Mouse (Mus musculus) intestine, postnatal 0 days (tissue): ENCODE data around the gene Tbcb. TPM values are rescaled to one million over a fixed set of nuclear protein-coding genes. Genes with fewer than 3 reads are reported as not detected.
"Not testable (repeated sequence)": the region's sequence is repeated elsewhere in the genome, so short reads cannot be mapped to it uniquely, and the experiment has no call there.

Source experiments
- ATAC-seq: fragments of 200-750 bp; cut with Nextera tagmentation; 2 replicates; pipeline ENCODE4 v1.8.0; 2017; ENCODE audit warnings: mild to moderate bottlenecking, moderate TSS enrichment, moderate library complexity
- H3K27ac ChIP-seq: fragments of 300-500 bp; sonication (generic); 2 replicates; pipeline ENCODE4 v1.5.1; 2014; ENCODE audit warnings: mild to moderate bottlenecking, low read depth, low read length, moderate library complexity
- H3K27me3 ChIP-seq: fragments of 300-500 bp; sonication (generic); replicated peaks from 2 replicates; pipeline ENCODE4 v1.6.1; 2014; ENCODE audit warnings: low read length, mixed read lengths; ENCODE audit not compliant: control insufficient read depth, insufficient read depth
- H3K36me3 ChIP-seq: fragments of 300-500 bp; sonication (generic); 2 replicates; pipeline ENCODE4 v1.6.1; 2014; ENCODE audit warnings: mild to moderate bottlenecking, moderate library complexity; ENCODE audit not compliant: control insufficient read depth, insufficient read depth
- H3K4me1 ChIP-seq: fragments of 300-500 bp; sonication (generic); replicated peaks from 2 replicates; pipeline ENCODE4 v1.6.1; 2014; ENCODE audit warnings: antibody characterized with exemption, low read length, mixed read lengths; ENCODE audit not compliant: control insufficient read depth, insufficient read depth
- H3K4me2 ChIP-seq: fragments of 300-500 bp; sonication (generic); replicated peaks from 2 replicates; pipeline ENCODE4 v1.6.1; 2014; ENCODE audit warnings: low read depth, mild to moderate bottlenecking, moderate library complexity
- H3K4me3 ChIP-seq: fragments of 300-500 bp; sonication (generic); 2 replicates; pipeline ENCODE4 v1.5.1; 2014; ENCODE audit warnings: low read depth, low read length
- H3K9ac ChIP-seq: fragments of 300-500 bp; sonication (generic); 2 replicates; pipeline ENCODE4 v1.6.1; 2014; ENCODE audit warnings: mild to moderate bottlenecking, low read depth, low read length
- H3K9me3 ChIP-seq: fragments of 300-500 bp; sonication (generic); 2 replicates; pipeline ENCODE4 v1.6.1; 2016; ENCODE audit warnings: mixed run types; ENCODE audit not compliant: control insufficient read depth
- CTCF ChIP-seq: sonication (generic); IDR thresholded peaks from 2 replicates; pipeline ENCODE4 v1.5.1; 2016; ENCODE audit warnings: low read depth, mild to moderate bottlenecking, control low read depth, antibody characterized with exemption, moderate library complexity
- WGBS: fragments of 180-500 bp; shearing (Covaris S2); extraction: QIAGEN DNeasy Blood & Tissue Kit; methylation state at CpG from one replicate; pipeline ENCODE4 v1.1.7; 2014; 5-methylcytosine and 5-hydroxymethylcytosine counted together
- polyA plus RNA-seq: library from polyadenylated mRNA; unstranded; fragments of >200 nt; fragmentation: Nextera tagmentation; extraction: Ambion mirVana; gene quantifications from 2 replicates; pipeline ENCODE4 v1.2.1, GENCODE M21; 2015

Gene Tbcb
- polyA plus RNA-seq, 1 experiment from 2014 or later: 160 TPM

DNA sequence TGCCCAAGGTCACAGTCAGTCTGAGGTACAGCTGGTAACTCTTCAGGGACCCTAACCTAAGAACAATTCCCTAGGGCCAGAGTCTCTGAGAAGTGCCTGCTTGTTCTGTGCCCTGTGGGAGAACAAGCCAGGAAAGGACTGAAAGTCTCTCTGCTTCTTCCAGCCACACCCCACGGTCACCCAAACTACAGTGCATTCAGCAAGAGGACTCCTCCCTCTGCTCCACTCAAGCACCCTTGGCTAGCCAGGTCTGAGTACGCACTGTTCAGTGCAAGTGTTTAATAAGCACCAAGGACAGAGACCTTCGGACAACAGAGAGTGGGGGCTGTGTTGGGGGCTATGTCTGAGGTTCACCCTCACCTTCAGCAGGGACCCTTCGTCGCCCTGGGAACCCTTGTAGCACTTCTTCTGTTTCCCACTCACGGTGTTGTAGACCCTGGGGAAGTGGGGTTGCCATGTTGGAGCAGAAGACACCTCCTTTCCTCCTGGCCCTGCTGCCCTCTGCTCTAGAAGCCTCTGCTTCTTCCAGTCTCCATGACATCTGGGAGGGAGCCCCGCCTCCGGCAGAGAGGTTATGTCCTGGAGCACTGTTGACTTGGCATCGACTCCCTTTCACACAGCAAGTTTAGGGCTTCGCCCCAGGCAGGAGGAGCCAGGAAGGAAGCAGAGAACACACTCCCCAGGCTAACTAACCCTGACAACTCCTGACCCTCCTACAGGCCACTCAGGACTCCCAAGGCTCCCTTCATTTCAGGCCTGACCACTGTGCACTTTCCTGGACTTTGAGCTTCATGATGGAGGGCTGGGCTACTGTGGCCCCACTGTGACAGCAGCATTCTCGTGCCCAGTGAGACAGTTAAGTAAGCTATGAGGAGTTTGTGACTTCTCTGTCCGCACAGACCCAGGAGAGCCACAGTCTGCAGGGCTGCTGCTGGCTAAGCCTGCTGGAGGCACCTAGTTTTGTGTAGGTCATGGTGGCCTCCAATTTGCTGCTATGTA, 20.2 kb upstream of the Tbcb start:
- ATAC-seq: peak; percentile 81
- 64% methylated on average over 12 of the region's 12 CpGs for WGBS

DNA sequence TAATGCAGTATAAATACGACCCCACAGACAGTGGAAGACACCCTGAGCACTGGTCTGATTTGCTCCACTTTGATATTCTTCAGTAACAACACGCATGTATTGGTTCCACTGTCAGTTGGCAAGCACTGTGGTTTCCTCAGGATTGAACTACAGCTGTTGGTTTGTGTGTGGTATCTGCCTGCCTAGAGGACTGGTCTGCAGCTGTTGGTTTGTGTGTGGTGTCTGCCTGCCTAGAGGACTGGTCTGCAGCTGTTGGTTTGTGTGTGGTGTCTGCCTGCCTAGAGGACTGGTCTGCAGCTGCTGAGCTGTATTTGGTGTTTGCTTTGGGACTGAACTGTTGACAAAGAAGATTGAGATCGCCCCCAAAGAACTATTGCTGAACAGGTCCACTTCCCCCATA, 5.3 kb upstream of the Tbcb start:
- peaks cover 25% of the 10 kb centered on the region; the same call in 1 of the 2 replicates for H3K36me3 ChIP-seq
- not testable (repeated sequence) for H3K27me3 ChIP-seq, H3K4me2 ChIP-seq, ATAC-seq, H3K9me3 ChIP-seq, H3K9ac ChIP-seq, H3K4me1 ChIP-seq, H3K4me3 ChIP-seq, H3K27ac ChIP-seq
- 71% methylated on average over 3 of the region's 3 CpGs for WGBS

More for the DNA sequence above, 20.2 kb upstream of the Tbcb start:
- Histone ChIP-seq H3K27ac (peak overlapping the region; percentile 46), H3K9me3 (no peaks in the 10 kb centered on the region), H3K4me3 (no peak overlapping the region), H3K4me1 (peaks cover 2% of the 10 kb centered on the region; the same call in 1 of the 2 replicates), H3K36me3 (no peaks in the 10 kb centered on the region; the same call in 1 of the 2 replicates), H3K27me3 (no peaks in the 10 kb centered on the region), H3K9ac (no peak overlapping the region; the same call in 1 of the 2 replicates), H3K4me2 (no peak overlapping the region)
- TF ChIP-seq CTCF: no peak; the same call in 1 of the 2 replicates

DNA sequence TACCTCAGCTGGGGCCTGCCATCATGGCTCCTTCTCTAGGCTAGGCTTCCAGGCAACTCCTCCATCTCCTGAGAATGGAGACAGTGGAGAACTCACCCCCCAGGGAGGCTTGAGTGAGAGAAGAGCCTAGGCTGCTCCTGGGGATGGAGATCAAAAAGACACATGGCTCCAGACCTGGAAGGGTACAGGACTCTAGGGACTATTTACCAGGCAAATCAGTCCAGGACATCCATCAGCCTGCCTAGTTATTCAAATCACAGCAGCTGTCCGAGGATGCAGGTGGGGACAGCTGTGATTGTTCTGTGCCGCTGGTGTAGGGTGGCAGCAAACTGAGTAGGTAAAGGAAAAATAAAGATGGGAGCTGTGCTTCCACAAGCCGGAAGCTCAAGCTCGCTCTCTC, 3.6 kb upstream of the Tbcb start, which contains the start of gene Ovol3:
TSS of gene Ovol3 (minus strand) at position 101 of the 400 bp plus-strand sequence.
- Histone ChIP-seq H3K27me3 (no peaks in the 10 kb centered on the region), H3K9me3 (no peaks in the 10 kb centered on the region), H3K4me1 (no peaks in the 10 kb centered on the region; the same call in 1 of the 2 replicates), H3K4me2 (no peak within 1 kb of the TSS), H3K36me3 (peaks cover 14% of the 10 kb centered on the region; the same call in 1 of the 2 replicates), H3K27ac (no peak within 1 kb of the TSS), H3K4me3 (no peak within 1 kb of the TSS), H3K9ac (no peak within 1 kb of the TSS)
- TF ChIP-seq CTCF: no peak
- ATAC-seq: no peak
- WGBS: 81% methylated on average over 4 of the region's 4 CpGs

DNA sequence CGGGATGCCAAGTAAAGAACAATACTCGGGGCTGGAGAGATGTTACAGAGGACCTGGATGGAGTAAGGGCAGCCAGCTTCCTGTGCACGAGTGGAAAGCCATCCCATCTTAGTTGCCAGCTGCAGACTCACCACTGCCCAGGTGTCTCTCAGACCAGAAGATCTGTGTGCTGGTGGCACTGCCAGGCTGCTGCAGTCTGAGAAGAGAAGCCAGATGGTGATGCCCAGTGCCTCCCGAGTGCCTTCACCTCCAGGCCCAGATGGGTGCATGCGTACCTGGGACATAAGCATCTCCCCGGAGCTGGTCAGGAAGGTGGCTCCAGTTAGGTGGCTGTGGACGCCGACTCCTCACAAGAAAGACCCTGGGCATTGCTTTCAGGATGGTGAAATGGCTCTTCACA, 3.0 kb upstream of the Tbcb start:
- Histone ChIP-seq H3K4me2 (no peak overlapping the region), H3K27ac (no peak overlapping the region), H3K4me3 (no peak overlapping the region), H3K36me3 (peaks cover 13% of the 10 kb centered on the region; the same call in 1 of the 2 replicates), H3K9ac (no peak overlapping the region), H3K9me3 (no peaks in the 10 kb centered on the region), H3K27me3 (no peaks in the 10 kb centered on the region), H3K4me1 (no peaks in the 10 kb centered on the region; the same call in 1 of the 2 replicates)
- WGBS: 87% methylated on average over 8 of the region's 8 CpGs
- no peak for TF ChIP-seq CTCF
- no peak for ATAC-seq

DNA sequence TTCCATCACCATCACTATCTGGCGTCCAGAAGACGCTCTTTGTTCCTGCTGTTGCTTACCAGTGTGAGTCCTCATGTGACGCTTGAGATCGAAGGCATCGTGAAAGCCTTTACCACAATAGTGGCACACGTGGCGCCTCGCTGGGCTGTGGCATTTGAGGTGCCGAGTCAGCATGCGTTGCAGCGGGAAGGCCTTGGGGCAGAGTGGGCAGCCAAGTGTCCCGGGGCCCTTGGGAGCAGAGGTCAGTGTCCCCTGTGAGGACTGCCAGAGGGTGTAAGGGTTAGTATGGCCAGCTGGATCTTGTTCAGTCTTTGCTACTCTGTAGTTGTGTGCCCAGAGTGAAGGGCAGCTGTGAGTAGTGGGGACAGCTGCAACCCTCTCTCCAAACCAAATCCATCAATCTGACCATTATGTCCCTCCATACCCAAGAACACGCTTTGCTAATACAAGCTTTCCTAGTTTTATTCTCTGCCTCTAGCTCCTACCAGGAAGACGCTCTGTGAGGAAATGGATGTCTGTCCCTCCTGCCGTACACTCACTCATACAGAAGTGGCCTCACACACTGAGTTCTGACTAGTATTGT, 2.3 kb upstream of the Tbcb start:
- no peak for ATAC-seq
- Histone ChIP-seq H3K9me3 (no peaks in the 10 kb centered on the region), H3K27me3 (no peaks in the 10 kb centered on the region), H3K36me3 (peaks cover 13% of the 10 kb centered on the region; the same call in 1 of the 2 replicates), H3K4me1 (no peaks in the 10 kb centered on the region; the same call in 1 of the 2 replicates), H3K27ac (no peak overlapping the region), H3K4me3 (no peak overlapping the region), H3K4me2 (no peak overlapping the region), H3K9ac (no peak overlapping the region)
- TF ChIP-seq CTCF: no peak
- WGBS: 92% methylated on average over 15 of the region's 15 CpGs

DNA sequence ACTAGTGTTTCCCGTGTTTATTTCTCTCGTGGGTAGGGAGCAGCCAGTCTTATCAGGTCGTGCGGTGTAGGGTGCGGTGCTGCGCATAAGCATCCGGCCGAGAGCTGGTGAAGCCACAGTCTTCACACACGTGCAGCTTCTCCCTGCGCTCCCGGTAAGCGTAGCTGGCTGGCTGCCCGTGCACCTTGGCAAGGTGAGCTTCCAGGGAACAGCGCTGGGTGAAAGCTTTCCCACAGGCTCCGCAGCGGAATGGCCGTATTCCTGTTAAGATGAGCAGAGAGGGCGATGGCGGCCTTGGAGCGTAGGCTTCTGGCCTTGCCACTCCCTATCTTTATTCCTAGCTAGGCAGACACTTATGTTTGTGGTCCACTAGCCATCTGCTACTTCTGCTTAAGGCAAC, 1.3 kb upstream of the Tbcb start:
- Histone ChIP-seq H3K4me2 (no peak overlapping the region), H3K27me3 (no peaks in the 10 kb centered on the region), H3K4me1 (no peaks in the 10 kb centered on the region; the same call in 1 of the 2 replicates), H3K9me3 (no peaks in the 10 kb centered on the region), H3K4me3 (no peak overlapping the region), H3K27ac (no peak overlapping the region), H3K9ac (0 out of 2 replicates have a peak overlapping the region, but pooled peaks have one; percentile 61), H3K36me3 (peaks cover 13% of the 10 kb centered on the region; the same call in 1 of the 2 replicates)
- ATAC-seq: no peak
- no peak for TF ChIP-seq CTCF
- 85% methylated on average over 20 of the region's 20 CpGs for WGBS
